Mouse (Mus musculus) testis, adult 2 months (tissue): ENCODE results near the gene 4931429L15Rik.
A peak's percentile ranks its signal among the peaks of the same experiment; 100 is the strongest.

Source experiments
- CTCF ChIP-seq: fragments of 200-500 bp; IDR thresholded peaks from 2 replicates; pipeline ENCODE4 v1.5.1; 2012; ENCODE audit warnings: low read depth, mild to moderate bottlenecking, inconsistent platforms, low read length, moderate library complexity; ENCODE audit not compliant: control insufficient read depth, insufficient read depth, insufficient replicate concordance
- POLR2A ChIP-seq: fragments of 200-500 bp; IDR thresholded peaks from 2 replicates; pipeline ENCODE4 v1.6.1; 2012; ENCODE audit warnings: low read depth, mild to moderate bottlenecking, inconsistent platforms, low read length, moderate library complexity; ENCODE audit not compliant: control insufficient read depth

DNA sequence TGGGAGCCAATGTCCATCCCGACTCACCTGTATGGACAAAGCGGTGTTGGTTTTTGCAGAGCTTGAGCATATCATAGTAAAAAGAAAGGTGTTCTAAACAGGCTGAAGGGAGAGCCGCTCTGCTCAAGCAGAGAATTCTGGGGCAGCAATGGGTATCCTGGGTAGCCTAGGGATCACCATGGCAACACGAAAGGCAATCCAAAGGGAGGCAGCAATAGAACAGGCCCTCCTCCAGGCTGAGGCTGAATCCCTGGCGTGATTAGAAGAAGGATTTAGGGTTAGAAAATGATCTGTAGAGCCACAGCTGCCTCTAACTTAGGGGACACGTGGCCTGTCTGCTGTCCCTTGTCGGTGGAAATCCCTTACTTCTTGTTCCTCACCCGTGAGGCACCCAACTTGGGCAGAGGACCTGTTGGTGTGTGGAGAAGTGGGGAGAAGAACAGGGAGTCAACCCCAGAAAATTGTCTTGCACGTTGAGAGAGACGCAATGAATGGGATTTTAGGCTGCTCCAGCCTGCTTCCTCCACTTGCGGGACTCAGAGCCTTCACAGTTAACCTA is 3.9 kb downstream of the 4931429L15Rik start:
- no peak for TF ChIP-seq CTCF
- TF ChIP-seq POLR2A, result peak; percentile 29; the same call in 1 of the 2 replicates
